Mouse (Mus musculus): ENCODE measurements around the gene Snca.

Snca gene

DNA sequence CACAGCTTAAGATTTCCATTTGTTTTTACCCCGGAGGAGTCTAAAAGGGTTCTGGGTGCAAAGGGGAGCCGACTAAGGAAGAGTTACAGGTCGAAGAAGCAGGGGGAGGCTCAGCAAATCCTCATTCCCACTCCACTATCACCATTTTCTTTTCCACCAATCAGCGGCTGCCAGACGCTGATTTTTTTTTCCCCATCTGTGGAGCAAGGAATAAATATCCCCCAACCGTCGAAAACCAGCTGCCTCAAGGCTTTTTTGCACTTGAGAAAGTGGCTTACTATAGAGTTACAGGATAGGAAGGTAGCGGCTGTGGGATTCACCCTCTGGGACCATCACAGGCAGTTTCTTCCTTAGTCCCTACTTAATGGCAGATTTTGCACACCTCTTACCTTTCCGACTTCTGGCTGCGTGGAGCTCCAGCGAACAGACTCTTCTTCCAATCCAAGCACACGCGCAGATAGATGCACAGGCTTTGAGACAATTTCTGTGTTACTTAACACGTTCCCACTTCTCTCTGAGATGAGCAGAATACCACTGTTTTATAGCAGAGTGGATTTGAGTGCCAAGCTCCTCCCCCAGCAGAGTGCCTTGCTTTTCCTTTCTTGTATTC is at the start of gene Snca:
TSS of gene Snca (minus strand) at position 574 of the 610 bp plus-strand sequence.
- in situ Hi-C loops (cut with MboI; ENCODE audit: low sequenced_read_pairs) = no loop called here

DNA sequence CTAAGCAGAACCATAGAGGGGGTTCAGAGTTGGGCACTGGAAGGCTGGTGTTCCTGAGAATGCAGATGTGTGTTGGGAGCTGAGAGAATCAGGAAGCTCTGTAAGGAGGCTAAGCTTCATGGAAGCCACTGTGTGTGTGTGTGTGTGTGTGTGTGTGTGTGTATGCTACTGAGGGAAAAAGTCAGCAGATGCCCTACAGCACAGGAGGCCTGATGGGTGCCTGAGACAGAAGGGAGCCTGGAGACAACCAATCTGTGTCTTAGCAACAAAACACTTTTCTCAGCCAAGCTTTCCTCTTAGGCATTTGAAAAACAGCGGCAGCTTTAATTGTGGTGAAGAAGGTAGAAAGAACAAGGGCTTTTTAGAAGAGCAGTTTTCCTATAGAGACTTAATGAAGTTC is 40.5 kb upstream of the Snca start:
- in situ Hi-C loops (cut with MboI; ENCODE audit: low sequenced_read_pairs) = no loop called here

DNA sequence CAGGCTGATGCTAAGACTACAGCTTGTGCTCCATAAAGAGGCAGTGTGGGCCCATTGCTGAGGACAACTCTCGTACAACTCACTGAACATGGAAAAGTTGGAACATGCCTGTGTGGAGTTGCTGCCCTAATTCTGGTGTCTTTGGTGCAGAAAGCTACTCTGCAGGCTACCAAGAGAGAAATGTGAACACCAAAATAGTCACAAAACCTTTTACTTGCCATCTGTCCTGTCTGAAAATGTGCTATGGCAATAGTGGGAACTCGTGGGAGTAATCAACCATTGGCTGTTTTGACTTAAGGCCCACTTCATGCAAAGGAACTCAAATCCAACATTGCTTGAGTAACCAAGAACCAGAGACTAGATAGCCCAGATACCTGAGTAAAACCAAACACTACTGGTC is 26.9 kb upstream of the Snca start:
- in situ Hi-C loops (cut with MboI; ENCODE audit: low sequenced_read_pairs) = no loop called here

GRCm38 (mm10) chr6:60851690-60852089 is 22.0 kb upstream of the Snca start:
- in situ Hi-C loops (cut with MboI; ENCODE audit: low sequenced_read_pairs) = no loop called here

GRCm38 (mm10) chr6:60828429-60829264 is 1.0 kb downstream of the Snca start:
- in situ Hi-C loops (cut with MboI; ENCODE audit: low sequenced_read_pairs) = no loop called here

- in situ Hi-C loops (cut with MboI; ENCODE audit: low sequenced_read_pairs) = no loop called here
These were observed 1.6 kb downstream of the Snca start for GRCm38 (mm10) chr6:60828047-60828428.

GRCm38 (mm10) chr6:60827290-60827689 is 2.4 kb downstream of the Snca start:
- in situ Hi-C loops (cut with MboI; ENCODE audit: low sequenced_read_pairs) = no loop called here

DNA sequence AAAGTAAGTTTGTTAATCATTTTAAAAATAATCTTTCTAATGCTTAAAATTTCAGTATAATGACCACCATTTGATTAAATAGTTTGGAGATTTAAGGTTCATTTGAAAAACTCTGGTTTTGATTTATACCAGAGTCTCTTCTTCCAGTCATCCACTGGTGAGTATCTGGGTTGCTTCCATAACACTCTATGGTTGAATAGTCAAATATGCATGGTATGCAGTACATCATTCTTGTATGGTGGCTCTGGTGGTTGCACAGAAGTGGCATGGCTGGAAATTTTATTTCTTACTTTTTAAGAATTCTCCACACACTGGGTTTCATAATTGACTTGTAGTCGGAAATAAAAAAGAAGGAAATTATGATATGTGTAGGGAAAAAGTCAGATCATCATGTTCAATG is 10.4 kb downstream of the Snca start:
- in situ Hi-C loops (cut with MboI; ENCODE audit: low sequenced_read_pairs) = no loop called here

- in situ Hi-C loops (cut with MboI; ENCODE audit: low sequenced_read_pairs) = no loop called here
These were observed 16.1 kb downstream of the Snca start for GRCm38 (mm10) chr6:60813516-60813915.

DNA sequence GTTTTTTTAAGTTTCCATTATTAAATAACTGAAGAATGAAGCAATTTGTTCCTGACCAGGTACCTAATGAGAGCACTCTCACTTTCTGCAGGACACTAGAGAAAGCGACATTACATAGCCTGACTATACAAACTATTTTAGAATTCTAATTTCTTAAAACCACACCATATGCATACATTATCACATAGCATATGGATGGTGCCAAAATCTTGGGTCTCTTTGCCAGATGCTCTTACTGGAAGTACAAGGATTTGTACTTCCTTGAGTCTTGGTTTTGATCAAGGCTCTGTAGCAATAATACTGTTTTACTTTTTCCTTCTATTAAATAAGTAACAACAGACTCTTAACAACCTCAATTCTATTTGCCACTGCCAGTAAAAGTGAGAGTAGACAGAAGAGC is 31.4 kb downstream of the Snca start:
- in situ Hi-C loops (cut with MboI; ENCODE audit: low sequenced_read_pairs) = no loop called here

GRCm38 (mm10) chr6:60793659-60794365 is 35.8 kb downstream of the Snca start:
- in situ Hi-C loops (cut with MboI; ENCODE audit: low sequenced_read_pairs) = no loop called here

DNA sequence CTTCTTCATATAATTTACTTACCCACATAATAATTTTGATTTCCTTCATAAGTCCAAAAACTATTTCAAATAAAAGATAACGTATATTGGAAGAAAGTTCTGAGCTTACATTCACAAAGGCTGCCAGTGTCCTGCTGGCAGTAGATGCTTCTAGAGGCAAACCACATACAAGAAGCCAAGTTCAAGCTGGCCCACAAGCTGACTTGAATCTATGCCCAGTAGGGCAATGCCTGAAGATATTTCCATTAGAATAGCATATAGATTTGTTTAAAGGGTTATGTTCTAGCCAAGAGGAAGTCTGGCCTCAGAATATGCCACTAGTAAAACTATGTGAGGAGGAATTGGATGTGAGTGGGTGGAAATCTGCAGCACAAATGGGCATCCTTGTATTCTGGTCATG is 42.7 kb downstream of the Snca start:
- in situ Hi-C loops (cut with MboI; ENCODE audit: low sequenced_read_pairs) = no loop called here

GRCm38 (mm10) chr6:60771899-60772298 is 57.8 kb downstream of the Snca start:
- in situ Hi-C loops (cut with MboI; ENCODE audit: low sequenced_read_pairs) = no loop called here

DNA sequence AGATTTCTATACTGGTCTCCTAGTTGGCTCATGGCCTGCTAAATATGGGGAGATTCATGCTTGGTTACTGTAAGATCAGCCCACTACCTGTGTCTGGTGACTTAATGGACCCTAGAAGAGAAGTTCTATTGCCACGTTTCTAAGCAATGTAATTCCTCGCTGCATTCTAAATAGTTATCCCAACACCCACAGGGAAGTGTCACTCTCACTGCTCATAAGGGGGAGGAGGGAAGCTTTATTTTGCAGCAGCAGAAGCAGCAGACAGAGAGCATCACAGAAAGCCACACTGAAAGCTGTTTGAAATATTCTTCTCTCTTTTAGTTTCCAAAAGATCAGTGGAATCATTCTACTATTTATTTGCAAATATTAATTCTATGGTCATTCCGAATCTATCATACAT is 64.0 kb downstream of the Snca start:
- in situ Hi-C loops (cut with MboI; ENCODE audit: low sequenced_read_pairs) = no loop called here

DNA sequence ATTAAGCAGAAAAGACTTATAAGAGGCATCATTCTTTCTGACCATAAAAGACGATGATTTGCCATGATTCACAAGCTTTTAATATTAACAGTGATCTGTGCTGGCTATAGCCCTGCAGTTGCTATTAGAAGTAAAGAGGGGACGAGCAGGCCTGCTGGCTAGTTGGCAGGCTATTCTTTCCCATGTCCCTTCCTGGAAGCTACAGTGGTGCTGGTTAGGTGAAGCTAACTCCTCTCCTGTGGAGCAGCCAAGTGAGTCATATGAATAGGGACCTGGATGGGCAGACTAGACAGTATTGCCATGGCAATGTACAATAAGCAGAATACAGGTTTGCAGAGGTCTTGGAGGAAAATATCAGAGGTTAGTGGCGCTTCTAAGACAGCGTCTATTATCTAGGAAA is 66.8 kb downstream of the Snca start:
- in situ Hi-C loops (cut with MboI; ENCODE audit: low sequenced_read_pairs) = no loop called here

DNA sequence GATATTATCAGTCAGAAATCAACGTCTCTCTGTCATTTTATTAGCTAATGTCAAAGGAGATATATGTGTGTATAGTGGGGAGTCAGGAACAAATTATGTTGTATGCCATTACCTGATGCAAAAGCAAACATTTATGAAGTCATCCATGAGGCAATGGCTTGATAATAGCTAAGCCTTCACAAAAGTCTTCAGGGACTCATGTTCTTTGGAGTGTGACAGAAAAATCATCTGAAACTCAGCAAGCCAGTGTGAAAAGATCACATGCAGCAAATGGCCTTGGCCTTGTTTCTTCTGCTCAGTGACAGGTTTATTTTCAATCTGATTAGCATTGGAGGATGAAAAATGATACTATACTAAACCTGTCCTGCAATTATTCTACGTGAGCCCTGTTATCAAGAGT is 67.9 kb downstream of the Snca start:
- in situ Hi-C loops (cut with MboI; ENCODE audit: low sequenced_read_pairs) = no loop called here

GRCm38 (mm10) chr6:60754975-60755374 is 74.7 kb downstream of the Snca start:
- in situ Hi-C loops (cut with MboI; ENCODE audit: low sequenced_read_pairs) = no loop called here

- in situ Hi-C loops (cut with MboI; ENCODE audit: low sequenced_read_pairs) = no loop called here
These were observed 83.7 kb downstream of the Snca start for GRCm38 (mm10) chr6:60745965-60746364.

DNA sequence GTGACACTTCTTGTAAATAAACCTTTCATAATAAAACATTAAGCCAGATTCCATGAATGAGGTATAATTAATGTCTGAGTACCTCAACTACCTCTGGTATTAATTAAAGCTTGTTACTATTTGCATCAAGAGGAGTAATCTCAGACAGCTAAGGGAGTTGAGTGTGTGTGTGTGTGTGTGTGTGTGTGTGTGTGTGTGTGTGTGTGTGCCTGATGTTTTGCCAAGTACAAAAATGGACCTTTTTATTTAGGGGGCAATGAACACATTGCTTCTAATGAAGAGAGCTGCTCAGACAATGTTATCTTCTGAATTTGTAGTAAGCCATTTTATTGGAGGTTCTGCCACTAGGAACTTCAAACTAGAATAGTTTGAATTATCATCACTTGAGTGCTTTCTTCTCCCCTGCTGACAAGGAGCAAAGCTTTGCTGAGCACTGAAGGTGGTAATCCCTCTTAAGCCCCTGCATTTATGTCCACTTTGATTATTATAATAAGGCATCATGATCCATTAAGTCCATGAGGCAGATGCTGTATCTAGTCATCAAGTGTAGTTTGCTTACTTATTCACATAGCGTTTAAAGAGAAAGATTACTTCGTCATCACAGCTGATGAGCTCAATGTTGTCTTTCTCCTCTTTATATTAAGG is 88.1 kb downstream of the Snca start:
- in situ Hi-C loops (cut with MboI; ENCODE audit: low sequenced_read_pairs) = no loop called here

DNA sequence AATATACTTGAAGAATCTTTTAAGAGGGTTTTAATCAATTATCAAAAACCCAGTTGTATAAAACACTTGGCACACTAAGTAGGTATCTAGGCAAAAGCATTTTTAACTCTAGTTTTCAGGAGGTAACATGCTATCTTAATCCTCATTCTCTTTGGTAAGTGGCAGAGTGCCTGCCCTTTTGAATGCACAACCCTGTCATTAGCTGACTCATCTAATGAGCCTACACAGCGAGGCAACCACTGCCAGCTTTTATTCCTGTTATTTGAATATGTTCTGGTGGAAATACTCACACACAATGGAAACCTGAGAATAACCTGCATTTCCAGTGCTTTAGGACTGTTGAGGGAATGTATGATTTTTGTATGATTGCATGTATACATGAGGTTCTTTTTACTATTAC is 89.9 kb downstream of the Snca start:
- in situ Hi-C loops (cut with MboI; ENCODE audit: low sequenced_read_pairs) = no loop called here

- in situ Hi-C loops (cut with MboI; ENCODE audit: low sequenced_read_pairs) = no loop called here
These were observed 98.5 kb downstream of the Snca start for GRCm38 (mm10) chr6:60731164-60731563.

All from CH12F3 (cell line).